Mouse (Mus musculus) frontal cortex, postnatal 36 days (tissue): ENCODE measurements around the gene Hoxd11.

Experiments used
- DNase-seq, 2 experiments: peaks; one replicate each; pipeline ENCODE4 v3.0.0; 2022; ENCODE audit warnings: low spot score in 2 of 2

Hoxd11 gene

DNA sequence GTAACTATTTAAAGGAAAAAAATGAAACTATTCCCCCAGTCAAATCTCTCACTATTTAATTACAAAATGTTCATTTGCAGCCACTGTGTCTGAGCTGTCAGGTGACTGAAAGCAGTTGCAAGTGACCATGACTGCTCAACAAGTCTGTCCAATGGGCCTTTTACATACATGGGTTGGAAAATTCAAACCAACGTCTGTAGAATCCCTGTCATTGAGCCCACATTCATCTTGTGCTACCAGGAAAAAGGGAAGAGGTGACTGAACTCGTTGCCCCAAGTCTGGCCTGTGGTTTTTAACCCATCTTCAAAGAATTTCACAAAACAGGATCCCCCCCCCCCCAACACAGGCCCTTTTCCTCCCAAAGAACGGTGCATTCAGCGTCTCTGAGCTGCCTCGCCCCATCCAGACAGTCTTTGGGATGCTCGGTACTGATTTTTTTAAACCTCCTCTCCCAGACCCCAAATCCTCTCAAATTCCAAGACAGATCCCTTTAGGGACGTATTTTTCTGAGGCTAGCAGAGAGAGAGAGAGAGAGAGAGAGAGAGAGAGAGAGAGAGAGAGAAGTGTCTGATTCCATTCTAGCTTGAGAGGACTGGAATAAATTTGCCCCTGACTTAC, 16.6 kb downstream of the Hoxd11 start:
- no peak for DNase-seq

- no peak for DNase-seq
These were observed 17.3 kb downstream of the Hoxd11 start for GRCm38 (mm10) chr2:74696442-74697335.

- DNase-seq, result no peak
These were observed 18.3 kb downstream of the Hoxd11 start, which contains the start of gene Hoxd9 for GRCm38 (mm10) chr2:74697567-74698121. Hoxd9 (plus strand) TSS chr2:74697727.

GRCm38 (mm10) chr2:74698201-74699052, 19.1 kb downstream of the Hoxd11 start:
- DNase-seq, result no peak

DNA sequence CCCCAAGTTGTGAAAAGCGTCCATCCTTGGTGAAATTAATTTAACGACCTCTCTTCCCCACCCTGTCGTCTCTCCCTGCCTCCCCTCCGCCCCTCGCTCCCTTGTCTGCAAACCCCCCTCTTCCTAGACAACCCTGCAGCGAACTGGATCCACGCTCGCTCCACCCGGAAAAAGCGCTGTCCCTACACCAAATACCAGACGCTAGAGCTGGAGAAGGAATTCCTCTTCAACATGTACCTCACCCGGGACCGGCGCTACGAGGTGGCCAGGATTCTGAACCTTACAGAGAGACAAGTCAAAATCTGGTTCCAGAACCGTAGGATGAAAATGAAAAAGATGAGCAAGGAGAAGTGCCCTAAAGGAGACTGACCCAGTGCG, 19.7 kb downstream of the Hoxd11 start:
- no peak for DNase-seq

DNA sequence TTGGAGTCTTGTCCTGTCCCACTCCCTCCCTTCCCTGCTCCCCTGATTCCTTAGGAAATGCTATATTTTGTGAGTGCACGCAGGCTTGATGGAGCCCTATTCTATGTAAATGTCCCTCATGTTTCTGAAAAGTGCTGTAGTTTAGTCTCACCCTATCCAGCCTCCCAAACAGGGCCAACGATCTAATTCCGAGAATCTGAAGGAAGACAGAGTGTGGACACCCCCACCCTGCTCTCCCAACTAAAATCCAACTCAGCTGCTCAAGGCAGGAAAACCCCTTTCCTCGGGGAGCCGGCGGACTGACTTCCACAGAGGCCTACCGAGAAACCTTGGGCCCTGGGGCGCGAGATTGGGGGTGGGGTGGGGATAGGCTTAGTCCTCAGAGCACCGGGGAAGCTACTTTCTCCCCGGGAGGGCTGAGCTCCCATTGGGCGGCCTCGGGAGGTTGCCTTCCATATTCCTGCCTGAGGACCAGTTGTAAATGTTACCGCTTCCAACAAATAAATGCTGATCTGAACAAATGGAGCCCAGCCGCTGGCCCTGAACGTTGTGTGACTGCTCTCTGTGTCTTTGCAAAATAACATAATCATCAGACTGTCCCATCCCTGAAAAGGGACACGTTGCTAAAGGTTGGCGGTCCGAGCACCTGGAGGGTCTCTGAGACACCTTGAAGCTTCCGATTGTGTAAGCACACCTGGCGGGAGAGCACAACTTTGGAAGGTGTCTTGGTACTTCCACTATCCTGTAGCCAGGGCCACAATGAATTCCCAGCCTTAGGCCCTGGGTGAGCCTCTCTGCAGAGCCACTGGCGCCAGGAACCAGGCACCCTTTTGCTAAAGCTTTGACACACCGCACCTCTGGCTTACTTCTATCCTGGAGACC, 20.5 kb downstream of the Hoxd11 start:
- DNase-seq, result no peak

GRCm38 (mm10) chr2:74700546-74701112, 21.3 kb downstream of the Hoxd11 start:
- DNase-seq, result no peak

DNA sequence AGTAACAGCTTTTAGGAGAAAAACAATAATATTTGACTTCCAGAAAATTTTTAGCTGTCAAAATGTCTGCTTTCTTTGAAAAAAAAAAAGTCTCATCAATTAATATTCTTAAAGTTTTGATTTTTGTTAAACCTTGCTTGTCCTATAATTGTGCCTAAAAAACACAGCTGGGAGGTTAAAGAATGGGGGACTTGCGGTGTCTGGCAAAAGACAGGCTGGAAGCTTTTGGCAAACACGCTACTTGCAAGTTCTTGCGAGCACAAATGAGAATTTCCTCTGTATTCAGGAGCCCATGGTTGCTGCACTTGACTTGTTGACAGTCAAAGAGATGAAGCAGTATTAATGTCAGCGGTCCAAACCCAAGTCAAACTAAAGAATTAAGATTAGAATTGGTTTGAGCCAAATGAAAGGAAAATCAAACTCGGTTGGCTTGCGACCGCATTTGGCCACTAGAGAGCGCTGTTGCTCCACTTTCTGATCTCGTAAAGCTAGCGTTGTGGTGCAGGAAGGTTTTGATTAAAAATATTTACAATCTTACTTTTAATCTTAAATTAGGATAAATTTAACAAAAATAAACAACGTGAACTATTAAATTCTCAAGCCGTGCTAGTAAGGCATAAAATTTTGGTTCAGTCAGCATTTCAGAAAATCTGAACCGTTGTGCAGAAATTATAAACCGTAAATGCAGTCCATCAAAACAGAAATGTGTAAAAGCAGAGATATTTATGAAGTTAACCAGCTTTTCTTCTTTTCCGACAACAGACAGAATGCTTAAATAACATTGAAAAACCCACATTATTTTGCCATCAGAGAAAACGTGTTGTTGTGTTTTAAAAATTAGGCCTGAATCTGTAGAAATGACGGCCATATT, 22.8 kb downstream of the Hoxd11 start:
- peak; percentile 82 to 86 for DNase-seq

DNA sequence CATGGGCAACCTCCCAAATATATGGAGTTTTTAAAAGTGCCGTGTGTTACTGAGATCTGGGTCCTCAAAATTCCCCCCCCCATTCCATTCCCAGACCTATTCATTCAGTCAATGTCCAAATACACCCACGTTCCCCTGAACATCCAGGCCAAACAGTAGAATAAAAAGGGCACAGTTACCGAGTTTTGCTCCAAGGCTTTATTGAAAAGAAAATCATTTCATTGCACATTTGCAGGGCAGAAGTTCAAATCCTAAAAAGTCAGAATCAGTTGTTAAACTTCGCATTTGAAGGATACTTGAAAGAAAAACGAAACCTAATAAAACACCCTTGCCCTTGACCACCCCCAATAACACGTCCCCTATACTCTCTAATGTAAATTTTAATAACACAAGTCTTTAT, 23.5 kb downstream of the Hoxd11 start:
- no peak for DNase-seq

GRCm38 (mm10) chr2:74703317-74703716, 24.0 kb downstream of the Hoxd11 start:
- DNase-seq, result no peak

DNA sequence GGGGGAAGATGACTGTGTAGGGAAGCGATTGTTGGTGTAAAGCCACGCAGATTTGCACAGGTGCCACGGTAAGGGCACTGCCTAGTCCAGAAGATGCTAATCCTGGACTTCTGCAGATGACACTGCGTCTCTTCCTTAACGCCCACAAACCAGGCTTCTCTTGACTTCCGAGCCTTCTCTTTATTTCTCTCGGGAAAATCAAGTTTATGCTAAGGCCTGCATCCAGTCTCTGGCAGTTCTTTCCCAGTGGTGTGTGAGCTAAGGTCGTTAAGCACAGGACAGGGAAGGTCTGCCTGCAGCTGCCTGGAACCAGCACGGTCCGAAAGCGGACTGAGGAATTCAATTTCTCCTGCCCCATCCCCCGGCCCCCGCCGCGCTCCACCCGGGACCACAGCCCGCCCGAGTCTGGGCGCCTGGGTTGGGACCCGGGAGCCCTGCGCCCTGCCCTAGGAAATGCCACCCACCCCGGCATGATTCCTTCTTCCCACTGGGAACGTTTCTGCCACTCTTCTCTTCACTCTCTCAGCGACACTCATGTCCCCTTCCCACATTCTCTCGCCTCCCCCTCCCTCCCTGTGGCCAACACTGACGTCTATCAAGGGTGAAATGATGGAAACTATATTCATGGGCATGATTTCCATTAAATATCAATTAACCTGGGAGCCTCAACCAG, 24.5 kb downstream of the Hoxd11 start:
- DNase-seq, result no peak

DNA sequence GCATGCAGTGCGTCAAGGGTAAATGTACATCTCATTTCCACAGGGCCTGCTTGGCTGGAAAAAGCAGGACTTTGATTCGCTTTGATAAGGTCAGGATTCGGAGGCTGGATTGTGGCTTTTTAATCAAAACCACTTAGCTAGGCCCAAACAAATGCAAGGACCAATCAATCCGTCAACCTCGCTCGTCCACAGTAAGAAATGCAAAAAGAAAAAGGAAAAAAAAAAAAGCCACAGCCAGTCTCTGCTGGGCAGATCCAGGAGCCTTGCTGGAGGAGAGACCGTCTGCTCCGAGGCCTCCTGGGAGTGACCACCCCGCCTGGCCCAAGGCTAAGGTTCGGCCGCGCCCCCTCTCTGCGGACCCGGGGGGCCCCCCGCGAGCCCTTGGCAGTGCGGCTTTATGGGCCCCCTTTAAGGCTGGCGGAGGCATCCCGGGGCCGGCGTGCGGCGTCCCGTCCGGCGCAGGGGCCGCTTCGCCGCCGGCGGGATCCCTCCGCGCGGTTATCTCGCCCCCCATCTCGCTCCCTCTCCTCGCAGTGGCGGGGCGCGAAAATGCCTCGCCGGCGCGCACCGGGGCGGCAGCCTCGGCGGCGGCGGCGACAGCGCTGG, 25.1 kb downstream of the Hoxd11 start, which contains the start of gene Hoxd8:
TSS of gene Hoxd8 (plus strand) at position 223 of the 606 bp plus-strand sequence.
- DNase-seq, result no peak

DNA sequence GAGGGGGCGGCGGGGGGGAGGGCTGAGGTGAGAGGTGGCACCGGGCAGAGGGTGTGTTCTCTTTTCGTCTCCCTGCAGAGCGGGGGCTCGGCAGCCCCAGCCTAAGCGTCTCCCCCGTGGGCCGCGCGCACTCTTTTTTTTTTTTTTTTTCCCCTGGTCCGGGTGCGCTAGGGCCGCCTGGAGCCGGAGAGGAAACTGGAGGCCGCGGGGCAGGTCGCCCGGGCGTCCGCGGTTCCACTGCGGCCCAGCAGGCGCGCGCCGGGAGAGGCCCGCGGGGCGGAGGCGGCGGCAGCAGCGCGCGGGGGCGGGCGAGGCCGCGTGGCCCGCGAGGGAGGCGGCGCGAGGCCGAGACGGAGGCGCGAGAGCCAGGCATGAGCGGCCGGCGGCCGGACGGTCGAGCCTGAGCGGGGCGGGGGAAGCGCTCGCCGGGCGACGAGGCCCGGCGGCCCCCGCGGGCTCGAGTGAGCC, 25.7 kb downstream of the Hoxd11 start:
- no peak for DNase-seq

- DNase-seq, result no peak
These were observed 26.2 kb downstream of the Hoxd11 start for GRCm38 (mm10) chr2:74705467-74706089.

- DNase-seq, result no peak
These were observed 27.1 kb downstream of the Hoxd11 start for GRCm38 (mm10) chr2:74706393-74706960.

DNA sequence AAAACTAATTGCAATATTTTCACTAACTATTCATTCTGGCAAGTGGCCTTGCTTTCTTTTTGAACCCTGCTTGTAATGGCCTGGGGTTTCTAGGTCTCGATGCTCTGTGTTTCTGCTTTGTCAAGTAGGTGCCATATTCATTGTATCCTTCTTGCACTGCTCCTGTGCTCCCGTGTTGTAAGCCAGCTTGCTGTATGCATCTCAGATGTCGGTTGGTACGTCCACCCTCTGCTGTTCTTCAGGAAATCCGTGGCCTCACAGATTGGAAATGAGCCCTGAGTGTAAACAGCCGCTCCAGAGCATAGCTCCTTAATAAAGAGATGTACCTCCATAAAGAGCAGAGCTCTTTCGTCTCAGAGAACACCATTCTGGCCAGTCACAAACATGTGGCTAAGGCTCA, 28.2 kb downstream of the Hoxd11 start:
- no peak for DNase-seq

GRCm38 (mm10) chr2:74708676-74709075, 29.3 kb downstream of the Hoxd11 start:
- DNase-seq, result no peak
